Mouse (Mus musculus) heart, postnatal 36 days (tissue): ENCODE data around the gene Eya3. TPM values are rescaled to one million over a fixed set of nuclear protein-coding genes. Genes with fewer than 3 reads are reported as not detected.
"Not testable (repeated sequence)": the region's sequence is repeated elsewhere in the genome, so short reads cannot be mapped to it uniquely, and the experiment has no call there.

Source experiments
- DNase-seq, 2 experiments: peaks; one replicate each; pipeline ENCODE4 v3.0.0; 2021 to 2022
- intact Hi-C: fragments of 180-260 bp; cut with DNase I; formaldehyde crosslinking; loops from one replicate; pipeline ENCODE4 v1.15.1; 2025
- total RNA-seq, 2 experiments: library from RNA; stranded (reverse); gene quantifications; 2 replicates each; pipeline ENCODE4 v1.2.3; 2021

Eya3 gene
- 10 to 100 TPM; 28.2 to 35.0 TPM for total RNA-seq

DNA sequence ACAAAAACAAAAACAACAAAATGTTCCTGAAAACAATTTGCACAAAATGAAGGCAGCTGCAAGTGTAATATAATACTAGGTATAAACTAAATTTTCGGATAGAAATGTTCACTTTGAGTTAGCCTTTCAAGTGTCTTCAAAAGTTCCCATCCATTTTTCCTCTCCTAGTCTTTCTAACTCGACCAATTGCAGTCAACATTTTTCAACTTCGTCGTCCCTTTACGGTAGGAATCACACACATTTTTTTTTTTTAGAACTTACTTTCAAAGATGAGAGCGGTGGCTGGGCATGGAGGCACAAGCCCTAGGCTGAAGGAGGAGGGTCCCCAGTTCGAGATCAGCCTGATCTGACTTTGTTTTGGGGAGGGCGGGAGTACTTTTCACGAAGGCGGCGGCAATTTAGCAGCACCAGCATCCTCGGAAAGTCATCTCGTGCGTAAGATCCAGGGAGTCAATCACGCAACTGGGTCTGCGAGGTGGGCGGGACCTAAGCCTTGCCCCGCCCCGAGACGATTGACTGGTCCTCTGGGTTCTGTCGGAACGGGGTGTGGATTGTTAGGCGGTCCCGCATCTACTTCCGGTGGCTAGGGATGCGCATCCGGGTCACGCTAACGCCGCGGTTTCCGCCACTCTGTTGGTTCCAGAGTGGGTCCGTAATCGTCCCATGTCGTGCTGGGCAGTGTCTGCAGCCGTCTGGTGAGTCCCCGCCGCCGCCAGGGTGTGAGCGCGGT, at the start of gene Eya3:
TSS of gene Eya3 (plus strand) at position 527 of the 730 bp plus-strand sequence.
- intact Hi-C loops = loop anchor here (5.0 kb wide), 1 partner anchor 176 kb away; the partner anchor contains the start of gene Med18
- DNase-seq = peak; percentile 93 to 94

DNA sequence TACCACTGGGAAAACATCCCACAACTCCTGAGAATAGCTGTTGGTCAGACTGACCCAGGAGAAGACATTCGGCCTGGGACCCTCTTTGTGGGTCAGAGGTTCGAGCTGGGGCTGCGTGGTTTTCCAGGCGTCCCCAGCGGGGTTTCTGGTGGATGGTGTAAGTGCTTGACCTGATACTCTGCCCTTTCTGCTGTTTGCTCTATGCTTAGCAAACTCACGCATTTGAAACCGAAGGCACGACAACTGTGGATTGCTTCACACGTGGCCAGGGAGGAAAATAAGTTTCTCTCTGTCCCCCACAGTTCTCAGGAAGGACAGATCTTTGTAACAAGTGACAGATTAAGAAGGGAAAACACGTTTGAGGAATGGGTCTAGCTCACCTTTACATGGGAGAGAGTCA, 48.1 kb upstream of the Eya3 start:
- intact Hi-C loops = no loop called here
- no peak for DNase-seq

DNA sequence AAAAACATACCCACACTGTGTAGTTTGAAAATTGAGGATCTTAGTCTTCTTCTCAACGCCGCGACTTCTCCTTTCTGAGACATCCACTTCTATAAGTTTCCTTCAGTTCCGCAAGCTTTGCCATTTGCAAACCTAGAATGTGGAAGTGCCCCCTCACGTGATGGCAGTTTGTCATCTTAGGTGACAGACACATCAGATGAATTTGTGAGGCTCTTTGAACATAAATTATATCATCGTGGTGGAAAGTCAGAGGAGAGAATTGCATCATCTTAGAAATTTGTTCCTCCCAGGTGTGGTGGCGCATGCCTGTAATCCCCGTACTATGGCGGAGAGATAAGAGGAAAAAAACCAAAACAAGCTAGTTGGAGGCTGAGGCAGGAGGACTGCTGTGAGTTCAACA, 45.8 kb upstream of the Eya3 start:
- intact Hi-C loops = no loop called here
- DNase-seq = no peak

DNA sequence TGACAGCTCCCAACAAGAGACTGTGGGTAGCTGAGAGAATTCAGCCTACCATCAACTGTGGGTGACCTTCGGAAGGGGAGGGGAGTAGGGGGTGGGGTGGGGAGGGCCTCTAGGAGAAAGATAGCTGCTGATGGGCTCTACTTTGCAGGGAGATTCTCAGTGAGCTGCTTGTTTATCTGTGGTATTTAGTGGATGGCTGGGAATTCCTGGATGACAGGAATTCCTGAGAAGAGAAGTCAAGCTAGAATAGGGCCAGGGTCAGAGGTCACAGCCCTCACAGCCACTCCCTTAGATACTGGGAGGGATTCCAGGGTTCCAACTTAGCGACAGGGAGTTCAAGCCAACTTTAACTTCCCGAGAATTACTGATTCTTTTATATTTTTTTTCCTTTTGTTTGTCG, 44.6 kb upstream of the Eya3 start:
- DNase-seq = no peak
- intact Hi-C loops = no loop called here

DNA sequence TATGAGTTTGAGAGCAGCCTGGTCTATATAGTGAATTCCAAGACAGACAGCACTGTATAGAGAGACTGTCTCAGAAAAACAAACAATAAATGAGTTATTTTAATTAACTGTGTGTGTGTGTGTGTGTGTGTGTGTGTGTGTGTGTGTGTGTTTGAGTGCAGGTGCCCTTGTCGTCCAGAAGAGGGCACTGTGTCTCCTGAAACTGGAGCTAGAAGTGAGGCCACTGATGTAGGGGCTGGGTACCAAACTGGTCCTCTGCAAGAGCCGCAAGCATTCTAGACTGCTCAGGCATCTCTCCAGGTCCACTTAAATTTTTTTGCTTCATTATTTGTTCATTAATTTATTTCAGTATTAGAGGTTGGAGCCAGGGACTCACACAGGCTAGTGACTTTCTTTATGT, 39.9 kb upstream of the Eya3 start:
- DNase-seq = no peak
- intact Hi-C loops = no loop called here

DNA sequence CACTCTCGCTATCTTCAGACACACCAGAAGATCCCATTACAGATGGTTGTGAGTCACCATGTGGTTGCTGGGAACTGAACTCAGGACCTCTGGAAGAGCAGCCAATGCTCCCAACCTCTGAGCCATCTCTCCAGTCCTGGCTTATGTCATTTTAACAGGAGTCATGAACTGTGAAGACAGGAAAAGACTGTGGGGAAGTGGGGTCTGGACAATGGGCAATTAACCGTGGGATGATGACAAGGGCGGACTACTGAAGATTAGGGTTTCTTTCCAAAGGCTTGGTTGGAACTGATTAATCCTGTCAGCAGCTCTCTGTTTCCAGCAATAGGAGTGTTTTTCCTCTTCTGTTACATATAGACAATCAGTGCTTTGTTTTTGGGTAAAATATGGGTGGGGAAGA, 39.0 kb upstream of the Eya3 start:
- intact Hi-C loops = no loop called here
- no peak for DNase-seq

DNA sequence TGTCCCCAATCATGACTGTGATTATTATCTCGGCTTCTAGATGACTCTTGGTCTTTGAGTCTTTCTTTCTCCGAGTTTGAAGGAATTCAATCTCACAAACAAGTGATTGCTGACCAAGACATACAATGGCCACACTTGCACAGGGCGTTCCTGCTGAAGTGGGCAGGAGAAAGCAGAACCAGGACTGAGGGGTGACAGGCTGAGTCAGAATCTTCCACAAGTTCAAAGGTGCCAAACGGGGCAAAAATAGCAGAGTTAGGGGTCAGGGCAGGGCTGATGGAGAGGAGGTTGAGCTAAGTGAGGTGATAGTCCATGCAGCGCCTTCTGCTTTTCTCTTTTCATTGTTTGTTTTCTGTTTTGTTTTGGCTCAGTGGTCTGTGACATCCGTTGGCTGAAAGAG, 38.3 kb upstream of the Eya3 start:
- intact Hi-C loops = no loop called here

DNA sequence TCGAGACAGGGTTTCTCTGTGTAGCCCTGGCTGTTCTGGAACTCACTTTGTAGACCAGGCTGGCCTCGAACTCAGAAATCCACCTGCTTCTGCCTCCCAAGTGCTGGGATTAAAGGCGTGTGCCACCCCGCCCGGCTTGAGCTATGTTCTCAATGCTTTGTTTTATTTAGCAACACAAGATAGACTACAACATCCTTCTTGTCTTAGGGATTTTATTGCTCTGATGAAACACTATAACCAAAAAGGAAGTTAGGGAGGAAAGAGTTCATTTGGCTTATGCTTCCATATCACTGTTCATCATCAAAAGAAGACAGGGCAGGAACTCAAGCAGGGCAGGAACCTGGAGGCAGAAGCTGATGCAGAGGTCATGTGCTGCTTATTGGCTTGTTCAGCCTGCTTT, 37.5 kb upstream of the Eya3 start:
- intact Hi-C loops, DNase-seq: not testable (repeated sequence)

More for the DNA sequence above, 38.3 kb upstream of the Eya3 start:
- DNase-seq = no peak

DNA sequence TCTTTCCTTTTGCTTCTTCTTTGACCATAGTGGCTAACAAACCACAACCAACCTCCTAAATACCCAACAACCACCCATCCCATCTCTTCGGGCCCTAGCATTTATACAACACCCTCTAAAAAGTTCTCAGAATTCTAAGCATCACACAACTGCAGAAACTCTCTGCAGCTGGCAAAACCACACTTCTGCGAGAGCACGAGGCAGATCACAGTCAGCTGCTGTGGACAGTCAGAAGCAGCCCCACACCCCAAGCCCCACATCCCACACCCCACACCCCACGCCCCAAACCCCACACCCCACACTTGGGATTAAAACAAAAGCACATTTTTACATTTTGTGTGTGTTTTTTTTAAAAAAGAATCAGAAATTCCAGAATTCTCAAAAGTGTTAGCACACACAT, 35.3 kb upstream of the Eya3 start:
- intact Hi-C loops = no loop called here
- no peak for DNase-seq

DNA sequence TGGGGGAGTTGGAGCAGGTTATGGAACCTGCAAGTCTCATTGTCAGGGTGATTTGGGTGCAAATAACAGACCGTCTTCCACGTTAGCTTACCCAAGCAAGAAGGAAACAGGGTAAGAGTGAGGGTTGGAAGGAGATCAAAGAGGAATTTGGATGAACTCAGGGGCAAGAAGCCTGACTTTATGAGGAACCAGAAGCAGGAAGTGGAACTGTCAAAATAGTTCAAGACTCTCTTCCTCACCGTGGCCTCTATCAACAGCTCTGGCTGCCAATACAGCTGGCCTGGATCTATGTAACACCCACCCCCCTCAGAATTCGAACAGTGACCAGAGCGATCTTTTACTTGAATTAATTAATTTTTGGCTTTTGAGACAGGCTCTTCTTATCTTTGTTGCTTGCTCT, 33.0 kb upstream of the Eya3 start:
- DNase-seq = no peak
- intact Hi-C loops = no loop called here

DNA sequence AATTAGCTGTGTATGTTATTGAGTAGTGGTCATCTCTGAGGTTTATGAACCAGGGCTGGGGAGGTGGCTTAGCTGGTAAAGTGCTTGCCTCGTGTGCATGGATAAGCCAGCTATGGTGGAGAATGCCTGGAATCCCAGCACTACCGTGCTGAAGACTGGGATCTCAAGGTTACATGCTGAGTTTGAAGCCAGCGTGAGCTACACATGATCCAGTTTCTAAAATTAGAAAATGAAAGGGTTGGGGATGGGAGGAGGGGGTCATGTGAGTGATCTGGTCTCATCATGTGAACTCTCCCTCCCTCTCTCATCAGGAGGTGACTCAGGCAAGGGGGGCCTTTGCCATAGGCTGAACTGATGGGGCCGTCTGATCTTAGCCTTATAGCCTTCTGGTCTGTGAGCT, 30.6 kb upstream of the Eya3 start:
- intact Hi-C loops = no loop called here
- DNase-seq = no peak

DNA sequence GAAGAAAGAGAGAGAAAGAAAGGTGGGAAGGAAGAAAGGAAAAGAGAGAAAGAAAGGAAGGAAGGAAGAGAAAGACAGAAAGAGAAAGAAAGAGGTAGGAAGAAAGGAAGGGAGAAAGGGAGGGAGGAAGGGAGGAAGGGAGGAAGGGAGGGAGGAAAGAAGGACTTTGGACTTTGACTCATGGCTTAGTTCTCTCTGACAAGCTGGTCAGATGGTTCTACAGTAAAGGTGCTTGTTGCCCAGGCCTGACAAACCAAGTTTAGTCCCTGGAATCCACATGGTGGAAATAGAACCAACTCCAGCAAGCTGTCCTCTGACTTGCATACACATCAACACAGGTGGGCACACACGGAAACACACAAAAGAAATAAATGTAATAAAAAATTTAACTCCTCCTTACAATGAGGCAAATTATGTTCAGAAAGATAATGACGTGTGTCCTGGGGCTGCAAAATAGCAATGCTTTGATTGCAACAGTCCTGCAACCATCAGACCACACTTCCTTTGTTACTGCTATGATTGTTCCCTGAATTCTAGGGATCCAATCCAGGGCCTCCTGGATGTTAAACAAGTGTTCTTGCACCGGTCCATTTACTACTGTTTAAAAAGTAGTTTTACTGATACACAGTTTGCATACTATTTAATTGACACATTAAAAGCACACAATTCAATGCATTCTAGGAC, 28.3 kb upstream of the Eya3 start:
- DNase-seq = no peak
- intact Hi-C loops = no loop called here

DNA sequence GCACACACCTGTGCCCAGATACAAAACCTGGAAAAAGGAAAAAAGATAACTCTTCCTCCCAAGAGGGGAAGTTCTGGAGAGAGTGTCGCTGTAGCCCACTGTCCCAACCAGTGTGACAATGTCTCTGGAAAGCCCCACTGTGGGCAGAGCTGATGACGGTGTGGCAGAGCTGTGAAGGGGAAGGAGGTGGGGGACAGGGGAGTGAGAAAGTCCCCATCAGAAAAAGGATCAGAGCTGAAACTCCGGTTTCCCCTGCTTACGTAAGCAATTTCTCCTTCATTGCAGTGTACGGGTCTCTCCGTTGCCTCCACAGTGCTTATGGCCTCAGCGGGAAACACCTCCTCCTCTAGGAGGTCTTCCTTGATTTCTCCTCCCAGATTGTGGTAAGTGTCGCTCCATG, 27.5 kb upstream of the Eya3 start:
- DNase-seq = no peak
- intact Hi-C loops = no loop called here

DNA sequence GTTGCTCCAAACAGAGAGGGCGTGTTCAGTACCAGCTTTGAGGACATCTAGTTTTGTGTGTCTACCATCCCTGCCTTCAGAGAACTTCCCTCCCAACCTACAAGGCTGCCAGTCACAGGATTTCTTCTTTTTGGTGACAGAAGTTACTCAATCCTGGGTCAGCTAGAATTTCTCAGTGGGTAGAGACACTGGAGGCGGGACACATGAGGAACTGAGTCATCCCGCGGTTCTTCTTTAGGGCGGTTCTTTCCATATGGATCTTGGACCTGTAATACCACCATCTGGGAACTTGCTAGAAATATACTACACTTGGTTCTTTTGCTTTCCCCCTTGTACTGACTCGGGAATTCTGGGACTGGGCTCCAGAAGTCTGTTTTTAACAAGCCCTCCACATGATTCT, 20.9 kb upstream of the Eya3 start:
- no peak for DNase-seq
- intact Hi-C loops = no loop called here

DNA sequence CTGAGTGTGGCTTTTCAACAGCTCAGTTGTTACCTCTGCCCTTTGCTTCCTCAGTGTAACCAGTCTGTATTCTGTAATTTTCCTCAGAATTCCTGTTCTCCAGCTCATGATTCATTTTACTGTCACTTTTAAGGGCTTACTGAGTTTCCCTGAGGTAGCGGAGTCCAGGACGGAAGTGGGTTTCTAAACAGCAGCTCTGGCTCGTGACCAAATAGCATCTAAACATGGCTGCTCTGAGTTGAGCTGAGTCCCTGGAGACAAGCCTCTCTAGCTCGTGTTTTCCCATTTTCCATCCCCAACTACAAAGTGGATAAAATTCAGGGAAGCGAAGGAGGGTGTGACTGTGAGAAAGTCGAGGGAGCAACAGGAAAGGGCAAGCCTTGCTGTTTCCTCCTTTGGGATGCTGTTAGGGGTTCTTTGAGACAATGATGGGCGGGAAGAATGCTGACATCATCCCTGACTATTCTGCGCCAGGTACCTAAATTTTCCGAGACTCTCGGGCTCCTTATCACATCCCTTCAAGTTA, 19.9 kb upstream of the Eya3 start:
- intact Hi-C loops = no loop called here
- DNase-seq = peak in 1 of 2 experiments; percentile 25

DNA sequence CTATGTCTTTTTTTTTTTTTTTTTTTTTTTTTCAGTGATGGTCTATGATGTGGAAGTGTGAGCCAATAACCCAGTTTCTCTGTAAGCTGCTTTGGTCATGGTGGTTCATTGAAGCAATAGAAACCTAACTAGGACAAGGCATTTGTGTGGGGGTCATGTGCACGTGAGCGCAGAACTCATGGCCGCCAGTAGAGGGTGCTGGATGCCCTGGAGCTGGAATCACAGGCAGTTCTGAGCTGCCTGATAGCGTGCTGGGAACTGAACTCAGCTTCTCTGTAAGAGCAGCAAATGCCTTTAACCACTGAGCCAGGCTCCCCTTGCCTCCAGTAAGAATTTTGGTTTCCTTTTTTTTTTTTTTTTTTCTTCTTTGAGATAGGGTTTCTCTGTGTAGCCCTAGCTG, 18.7 kb upstream of the Eya3 start:
- intact Hi-C loops = no loop called here
- no peak for DNase-seq

DNA sequence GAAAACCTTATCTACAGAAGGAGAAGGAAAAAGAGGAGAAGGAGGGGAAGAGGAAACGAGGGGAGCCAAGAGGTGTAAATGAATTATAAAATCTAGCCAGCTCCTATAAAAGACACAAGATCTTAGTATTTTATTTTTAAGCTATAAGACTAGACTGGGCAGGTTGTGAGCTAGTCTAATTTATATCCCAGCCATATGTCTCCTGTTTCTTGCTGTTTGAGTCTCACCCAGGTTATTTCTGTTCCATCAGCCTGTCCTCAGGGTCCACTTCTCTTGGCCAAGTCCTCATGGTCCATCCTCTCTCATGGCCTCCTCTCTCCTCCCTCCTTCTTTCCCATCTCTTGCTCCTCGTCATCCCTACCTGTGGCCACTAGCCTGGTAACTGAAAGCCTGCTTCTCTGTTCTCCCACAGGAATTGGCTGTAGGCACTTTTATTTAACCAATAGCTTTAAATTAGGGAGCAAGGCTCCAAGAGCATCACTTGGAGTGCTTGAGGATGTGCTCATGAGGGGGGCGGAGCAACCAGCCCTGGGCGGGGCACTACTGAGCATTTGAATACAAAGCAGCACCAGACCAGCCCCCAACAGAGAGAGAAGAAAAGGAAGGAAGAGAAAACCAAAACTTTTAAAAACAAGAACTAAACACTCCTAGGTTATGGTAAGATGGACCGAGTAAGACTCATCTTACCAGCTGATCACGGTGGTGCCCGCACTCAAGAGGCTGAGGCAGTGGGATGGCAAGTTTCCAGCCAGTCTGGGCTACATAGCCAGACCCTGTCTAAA, 17.3 kb upstream of the Eya3 start:
- intact Hi-C loops = no loop called here
- DNase-seq = no peak

DNA sequence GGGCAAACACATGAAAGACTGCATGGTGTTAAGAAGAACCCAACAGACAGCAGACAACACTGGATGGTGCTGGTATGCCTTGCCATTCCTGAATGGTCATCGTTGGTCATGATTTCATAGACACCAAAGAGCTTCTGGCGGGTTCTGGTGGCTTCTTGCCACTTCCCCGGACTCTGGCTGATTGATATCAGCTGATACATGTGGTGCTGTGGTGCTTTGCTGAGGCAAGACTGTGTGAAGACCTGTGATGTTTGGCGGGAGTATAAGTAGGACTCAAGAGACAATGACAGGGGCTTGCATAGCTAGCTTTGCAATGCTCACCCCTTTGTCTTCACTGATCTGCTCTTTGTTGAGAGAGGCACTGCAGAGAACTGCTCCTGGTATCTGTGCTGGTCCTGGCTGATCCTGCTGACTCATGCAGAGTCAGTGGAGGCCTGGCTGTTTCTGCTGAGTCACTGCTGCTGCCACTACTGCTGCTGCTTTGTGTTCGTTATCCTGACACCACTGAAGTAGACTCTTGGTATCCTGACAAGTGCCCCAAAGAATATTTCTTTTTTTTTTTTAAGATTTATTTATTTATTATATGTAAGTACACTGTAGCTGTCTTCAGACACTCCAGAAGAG, 14.6 kb upstream of the Eya3 start:
- DNase-seq = no peak
- intact Hi-C loops = no loop called here

DNA sequence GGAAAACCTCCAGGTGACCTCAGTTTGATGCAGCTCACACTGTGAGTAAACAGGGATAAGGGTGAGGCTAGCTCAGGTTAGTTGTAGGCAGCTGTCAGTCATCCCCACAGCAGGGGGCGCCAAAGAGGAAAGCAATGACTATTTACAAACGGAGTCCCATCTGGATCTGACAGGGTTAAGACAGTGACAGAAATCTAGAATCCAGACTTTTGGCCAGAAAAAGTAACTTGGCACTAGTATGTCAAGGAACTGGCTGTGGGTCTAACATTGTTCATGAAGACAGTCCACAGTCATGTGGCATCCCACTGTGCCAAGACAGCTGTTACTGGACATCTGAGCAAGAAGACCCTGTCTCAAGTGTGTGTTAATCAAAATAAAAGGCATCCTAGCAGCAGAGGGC, 10.0 kb upstream of the Eya3 start:
- peak in 1 of 2 experiments; percentile 45 for DNase-seq
- intact Hi-C loops = no loop called here

DNA sequence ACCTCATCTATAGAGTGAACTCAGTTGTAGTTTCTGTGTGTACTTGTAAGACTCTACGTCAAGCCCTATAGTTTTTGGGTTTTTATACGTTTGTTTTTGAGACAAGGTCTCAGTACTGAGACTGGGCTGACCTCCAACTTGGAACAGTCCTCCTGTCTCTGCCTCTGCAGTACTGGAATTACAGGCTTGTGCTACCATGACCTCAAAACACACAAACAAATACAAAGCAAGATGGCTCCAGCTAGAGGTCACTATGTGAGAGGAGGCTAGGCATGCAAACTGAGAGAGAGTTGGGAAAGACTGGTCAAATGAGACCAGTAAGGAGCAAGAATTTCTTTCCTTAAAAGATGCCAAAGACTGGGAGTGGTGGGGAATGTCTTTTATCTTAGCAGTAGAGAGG, 2.8 kb upstream of the Eya3 start:
- DNase-seq = no peak
- intact Hi-C loops = loop anchor here (1.0 to 5.0 kb wide), 3 partner anchors 81 to 174 kb away; partner anchors contain the start of gene Med18

DNA sequence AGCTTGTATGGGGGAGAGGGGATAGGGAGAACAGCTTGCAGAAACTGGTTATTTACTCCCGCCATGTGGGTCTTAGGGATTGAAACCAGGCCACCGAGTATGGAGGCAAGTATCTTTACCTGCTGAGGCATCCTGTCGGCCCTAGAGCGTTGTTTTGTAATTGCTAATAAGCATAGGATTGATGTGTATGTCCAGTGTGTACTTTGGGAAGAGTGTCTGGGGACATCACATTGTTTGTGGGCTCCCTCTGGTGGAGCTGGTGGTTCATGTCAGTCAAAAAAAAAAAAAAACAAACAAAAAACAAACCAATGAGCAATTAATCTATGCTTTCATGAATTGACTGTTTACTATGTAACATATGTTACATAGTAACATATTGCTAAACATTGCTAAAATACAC, 2.2 kb upstream of the Eya3 start:
- DNase-seq = peak; percentile 34 to 46
- intact Hi-C loops = loop anchor here (5.0 kb wide), 1 partner anchor 174 kb away; the partner anchor contains the start of gene Med18
